Comparison of ENCODE assay signal across 11 mouse cellular contexts in genomic region chr5:3782670-3783069, GRCm38 (mm10). TPM values are rescaled to one million over a fixed set of nuclear protein-coding genes. Genes with fewer than 3 reads are reported as not detected.
DNase-seq lines count a peak whose midpoint lies in the region; ATAC-seq and TF ChIP-seq lines count a peak whose summit lies in the region.
"Had no signal": no experiment of that assay in that cellular context is flagged by ENCODE, and none has a peak within 500 bp of the region (broad histone marks: within the 10 kb centered on the region; RNA-seq: fewer than 3 reads in every experiment).

No protein-coding gene starts in this region.

- H3K36me3 ChIP-seq in liver, adult 2 months (ENCODE audit: control insufficient read depth, insufficient read depth, low read length) = no peaks in the 10 kb centered on the region; the same call in 1 of the 2 replicates
- no peaks in the 10 kb centered on the region for H3K36me3 ChIP-seq in liver, embryonic 11.5 days (ENCODE audit: control insufficient read depth, insufficient read depth, low read length)
- no peaks in the 10 kb centered on the region for H3K36me3 ChIP-seq in thymus, adult 2 months (ENCODE audit: control insufficient read depth, insufficient read depth, low read length)
- H3K36me3 ChIP-seq: forebrain, embryonic 15.5 days; liver, embryonic 15.5 days had no signal

- no peak overlapping the region for H3K9ac ChIP-seq in liver, adult 2 months (ENCODE audit: low read depth, low read length)
- no peak overlapping the region for H3K9ac ChIP-seq in liver, embryonic 11.5 days (ENCODE audit: low read depth, low read length)
- H3K9ac ChIP-seq: forebrain, embryonic 15.5 days; liver, embryonic 15.5 days had no signal

- no peak overlapping the region for H3K27ac ChIP-seq in liver, adult 2 months (replicated peaks; ENCODE audit: insufficient read depth, low read depth, low read length)
- H3K27ac ChIP-seq in liver, embryonic 11.5 days (ENCODE audit: low read depth, low read length) = no peak overlapping the region
- H3K27ac ChIP-seq in thymus, adult 2 months (ENCODE audit: control insufficient read depth, insufficient read depth, low read length) = no peak overlapping the region
- H3K27ac ChIP-seq: forebrain, embryonic 15.5 days; liver, embryonic 15.5 days had no signal

- peak; percentile 37; the same call in 1 of the 2 replicates for TF ChIP-seq CTCF in liver, adult 2 months (IDR thresholded peaks at IDR 0.05; ENCODE audit: low read depth, low read length)
- no peak for TF ChIP-seq CTCF in thymus, adult 2 months (IDR thresholded peaks at IDR 0.05; ENCODE audit: borderline replicate concordance, control insufficient read depth, extremely low read depth, insufficient read depth, low read length, poor library complexity)

- no peaks in the 10 kb centered on the region for H3K9me3 ChIP-seq in liver, embryonic 11.5 days (ENCODE audit: control insufficient read depth, low read length)
- H3K9me3 ChIP-seq: forebrain, embryonic 15.5 days; liver, embryonic 15.5 days had no signal

- ATAC-seq in liver, embryonic 11.5 days (replicated peaks; ENCODE audit: low FRiP score) = no peak
- ATAC-seq in erythroid progenitor cell, adult 5-6 weeks (replicated peaks; ENCODE audit: low FRiP score, poor library complexity, severe bottlenecking) = peak; percentile 65; the same call in 1 of the 2 replicates
- ATAC-seq: forebrain, embryonic 15.5 days had no signal

- H3K79me2 ChIP-seq in liver, adult 2 months (ENCODE audit: control insufficient read depth, insufficient read depth, low read length) = peaks cover 12% of the 10 kb centered on the region; the same call in 1 of the 2 replicates

- no peak overlapping the region for H3K4me2 ChIP-seq in liver, embryonic 11.5 days
- H3K4me2 ChIP-seq: forebrain, embryonic 15.5 days; liver, embryonic 15.5 days had no signal

- no peaks in the 10 kb centered on the region for H3K27me3 ChIP-seq in liver, adult 2 months (ENCODE audit: control insufficient read depth, insufficient read depth, low read length)
- no peaks in the 10 kb centered on the region for H3K27me3 ChIP-seq in liver, embryonic 11.5 days (replicated peaks; ENCODE audit: control insufficient read depth, insufficient read depth, low read length)
- H3K27me3 ChIP-seq in thymus, adult 2 months (ENCODE audit: control insufficient read depth, insufficient read depth, low read length) = no peaks in the 10 kb centered on the region
- H3K27me3 ChIP-seq: forebrain, embryonic 15.5 days; liver, embryonic 15.5 days had no signal

- DNase-seq in liver, adult 2 months (ENCODE audit: extremely low read depth, low read depth, low spot score) = no peak
- no peak for DNase-seq in liver, embryonic 11.5 days (ENCODE audit: low spot score)
- peak; percentile 40 for DNase-seq in ES-CJ7 (ENCODE audit: low read depth, low spot score)
- peak; percentile 45 for DNase-seq in thymus, adult 2 months
- DNase-seq in frontal cortex, postnatal 10 days (ENCODE audit: low spot score in 2 of 2) = no peak
- no peak for DNase-seq in gastrocnemius, adult 18-20 months (ENCODE audit: low spot score)
- no peak for DNase-seq in layer of hippocampus, adult 18-20 months (ENCODE audit: low spot score in 2 of 2)
- DNase-seq: adrenal gland, postnatal 10 days had no signal

- no peak for TF ChIP-seq POLR2A in liver, adult 2 months (IDR thresholded peaks at IDR 0.05; ENCODE audit: extremely low read depth, insufficient read depth, low read length)
- no peak for TF ChIP-seq POLR2A in thymus, adult 2 months (IDR thresholded peaks at IDR 0.05; ENCODE audit: control insufficient read depth, extremely low read depth, insufficient read depth, low read length, poor library complexity)

- peaks cover 4% of the 10 kb centered on the region; the same call in 1 of the 2 replicates for H3K4me1 ChIP-seq in liver, adult 2 months (ENCODE audit: control insufficient read depth, insufficient read depth, low read length)
- H3K4me1 ChIP-seq in liver, embryonic 11.5 days (replicated peaks; ENCODE audit: control insufficient read depth, insufficient read depth, low read length) = no peaks in the 10 kb centered on the region
- no peaks in the 10 kb centered on the region for H3K4me1 ChIP-seq in thymus, adult 2 months (replicated peaks; ENCODE audit: control insufficient read depth, insufficient read depth, low read length)

- H3K4me3 ChIP-seq in liver, adult 2 months (ENCODE audit: insufficient read depth, low read depth, low read length) = no peak overlapping the region
- no peak overlapping the region for H3K4me3 ChIP-seq in liver, embryonic 11.5 days (ENCODE audit: low read depth, low read length)
- no peak overlapping the region for H3K4me3 ChIP-seq in thymus, adult 2 months (ENCODE audit: control insufficient read depth, insufficient read depth, low read length)
- H3K4me3 ChIP-seq: forebrain, embryonic 15.5 days; liver, embryonic 15.5 days had no signal

RNA-seq across cellular contexts. Expression of gene Ankib1, which starts 20.1 kb away (rescaled TPM):
- 15.9 and 16.0 TPM in 2 replicates for total RNA-seq in liver, adult 2 months (2014; rRNA removed)
- polyA plus RNA-seq in liver, adult 2 months (2012; rRNA removed) = 4.0 and 4.4 TPM in 2 replicates
- 10.4 and 11.3 TPM in 2 replicates for polyA plus RNA-seq in liver, embryonic 11.5 days (2014; fragmentation: Nextera tagmentation; extraction: Ambion mirVana)
- total RNA-seq in erythroid progenitor cell, adult 5-6 weeks (2015; ENCODE audit: low replicate concordance) = 10.1 and 19.8 TPM in 2 replicates
- 21.3 and 27.0 TPM in 2 replicates for total RNA-seq in erythroid progenitor cell, adult 5-6 weeks (2017; ENCODE audit: low replicate concordance)
- 10.4 and 10.5 TPM in 2 replicates for polyA plus RNA-seq in thymus, adult 2 months (2012; rRNA removed)
- 10 to 100 TPM; 18.9 to 20.5 TPM for total RNA-seq in gastrocnemius, adult 18-20 months (2021)
- 100 to 1,000 TPM; 124 TPM for total RNA-seq in layer of hippocampus, adult 18-20 months (2021)

RNA-seq across cellular contexts. Expression of gene Krit1, which starts 20.3 kb away (rescaled TPM):
- total RNA-seq in liver, adult 2 months (2014; rRNA removed) = 15.0 and 16.0 TPM in 2 replicates
- polyA plus RNA-seq in liver, adult 2 months (2012; rRNA removed) = 3.1 and 4.3 TPM in 2 replicates
- polyA plus RNA-seq in liver, embryonic 11.5 days (2014; fragmentation: Nextera tagmentation; extraction: Ambion mirVana) = 38.2 and 38.8 TPM in 2 replicates
- total RNA-seq in erythroid progenitor cell, adult 5-6 weeks (2015; ENCODE audit: low replicate concordance) = 67.0 and 88.9 TPM in 2 replicates
- total RNA-seq in erythroid progenitor cell, adult 5-6 weeks (2017; ENCODE audit: low replicate concordance) = 105 and 111 TPM in 2 replicates
- polyA plus RNA-seq in thymus, adult 2 months (2012; rRNA removed) = 17.2 and 19.9 TPM in 2 replicates
- 10 to 100 TPM; 13.8 to 15.2 TPM for total RNA-seq in gastrocnemius, adult 18-20 months (2021)
- total RNA-seq in layer of hippocampus, adult 18-20 months (2021) = 10 to 100 TPM; 48.8 to 53.9 TPM

Comparison
In these comparisons a context has a peak if more than half of its experiments do, and no peak if none do; other contexts are left out.
1. DNase-seq: peak in ES-CJ7 (single experiment) and thymus, adult 2 months (single experiment); none in liver, adult 2 months (single experiment), liver, embryonic 11.5 days (single experiment), frontal cortex, postnatal 10 days (0 of 2), gastrocnemius, adult 18-20 months (single experiment) and layer of hippocampus, adult 18-20 months (0 of 2).